Mouse (Mus musculus) heart, postnatal 0 days (tissue): ENCODE results near the gene Tead2.

Experiments
- CTCF ChIP-seq: IDR thresholded peaks from 2 replicates; pipeline ENCODE4 v1.5.1; 2016; ENCODE audit warnings: antibody characterized with exemption, control low read depth, low read depth
- EP300 ChIP-seq: IDR thresholded peaks from 2 replicates; pipeline ENCODE4 v1.6.1; 2016; ENCODE audit warnings: antibody characterized with exemption, low read depth

- no peak for TF ChIP-seq CTCF
- TF ChIP-seq EP300: no peak
Measured at GRCm38 (mm10) chr7:45179469-45179868, 36.1 kb upstream of the Tead2 start, which contains the start of gene Gfy.
